Mouse (Mus musculus) heart, postnatal 0 days (tissue): ENCODE data around the gene Mmp23.

ENCODE experiments used
- CTCF ChIP-seq: IDR thresholded peaks from 2 replicates; pipeline ENCODE4 v1.5.1; 2016; ENCODE audit warnings: antibody characterized with exemption, control low read depth, low read depth
- EP300 ChIP-seq: IDR thresholded peaks from 2 replicates; pipeline ENCODE4 v1.6.1; 2016; ENCODE audit warnings: antibody characterized with exemption, low read depth

- TF ChIP-seq CTCF: no peak
- 0 out of 2 replicates have a peak, but pooled peaks have one; percentile 45 for TF ChIP-seq EP300
Observed at GRCm38 (mm10) chr4:155668689-155669597, 15.8 kb upstream of the Mmp23 start, which contains the start of gene Mib2.
